Mouse (Mus musculus): ENCODE measurements around the gene Art3.
A peak's percentile ranks its signal among the peaks of the same experiment; 100 is the strongest.

Gene Art3

GRCm38 (mm10) chr5:92381550-92382348, 50.1 kb downstream of the Art3 start:
- DNase-seq = peak; percentile 65 to 73

GRCm38 (mm10) chr5:92382349-92382679, 50.7 kb downstream of the Art3 start:
- no peak for DNase-seq

- DNase-seq = no peak
Observed at GRCm38 (mm10) chr5:92383747-92384146, 52.1 kb downstream of the Art3 start.

- DNase-seq = no peak
Observed at GRCm38 (mm10) chr5:92384855-92385254, 53.2 kb downstream of the Art3 start.

GRCm38 (mm10) chr5:92386102-92386501, 54.5 kb downstream of the Art3 start:
- DNase-seq = no peak

GRCm38 (mm10) chr5:92386643-92387042, 55.0 kb downstream of the Art3 start:
- no peak for DNase-seq

GRCm38 (mm10) chr5:92387433-92387832, 55.8 kb downstream of the Art3 start:
- no peak for DNase-seq

- no peak for DNase-seq
Observed at GRCm38 (mm10) chr5:92389977-92390376, 58.4 kb downstream of the Art3 start.

- DNase-seq = no peak
Observed at GRCm38 (mm10) chr5:92390615-92391014, 59.0 kb downstream of the Art3 start.

GRCm38 (mm10) chr5:92392542-92392941, 60.9 kb downstream of the Art3 start:
- no peak for DNase-seq

- DNase-seq = no peak
Observed at GRCm38 (mm10) chr5:92393863-92394262, 62.2 kb downstream of the Art3 start.

- no peak for DNase-seq
Observed at GRCm38 (mm10) chr5:92395764-92396163, 64.1 kb downstream of the Art3 start.

- DNase-seq = no peak
Observed at GRCm38 (mm10) chr5:92396476-92396875, 64.8 kb downstream of the Art3 start.

- DNase-seq = peak; percentile 61 to 74
Observed at GRCm38 (mm10) chr5:92398153-92398552, 66.5 kb downstream of the Art3 start.

- DNase-seq = no peak
Observed at GRCm38 (mm10) chr5:92402816-92403215, 71.2 kb downstream of the Art3 start.

GRCm38 (mm10) chr5:92403562-92404399, 72.2 kb downstream of the Art3 start:
- DNase-seq = no peak

- DNase-seq = no peak
Observed at GRCm38 (mm10) chr5:92404400-92404678, 72.7 kb downstream of the Art3 start.

GRCm38 (mm10) chr5:92409361-92410155, 77.9 kb downstream of the Art3 start:
- peak in 1 of 2 experiments; percentile 30 for DNase-seq

GRCm38 (mm10) chr5:92410486-92410885, 78.9 kb downstream of the Art3 start:
- no peak for DNase-seq

GRCm38 (mm10) chr5:92411461-92412140, 80.0 kb downstream of the Art3 start:
- no peak for DNase-seq

- DNase-seq = no peak
Observed at GRCm38 (mm10) chr5:92413271-92413981, 81.8 kb downstream of the Art3 start.

- DNase-seq = no peak
Observed at GRCm38 (mm10) chr5:92413982-92414375, 82.4 kb downstream of the Art3 start.
